Mouse (Mus musculus) hindbrain, postnatal 0 days (tissue): Measurements from ENCODE around the gene Qpctl. TPM values are rescaled to one million over a fixed set of nuclear protein-coding genes. Genes with fewer than 3 reads are reported as not detected.
A peak's percentile ranks its signal among the peaks of the same experiment; 100 is the strongest.

Source experiments
- ATAC-seq: fragments of 200-750 bp; cut with Nextera tagmentation; 2 replicates; pipeline ENCODE4 v1.8.0; 2017; ENCODE audit warnings: mild to moderate bottlenecking, moderate TSS enrichment, moderate library complexity
- DNase-seq: peaks from one replicate; pipeline ENCODE4 v3.0.0-alpha.2; 2015; ENCODE audit warnings: low spot score
- H3K27ac ChIP-seq: fragments of 300-500 bp; sonication (generic); 2 replicates; pipeline ENCODE4 v1.5.1; 2014; ENCODE audit warnings: mild to moderate bottlenecking
- H3K27me3 ChIP-seq: fragments of 300-500 bp; sonication (generic); 2 replicates; pipeline ENCODE4 v1.6.1; 2014; ENCODE audit warnings: low read length, mixed read lengths; ENCODE audit not compliant: insufficient read depth
- H3K36me3 ChIP-seq: fragments of 300-500 bp; sonication (generic); 2 replicates; pipeline ENCODE4 v1.6.1; 2014; ENCODE audit warnings: low read length, mixed read lengths; ENCODE audit not compliant: insufficient read depth
- H3K4me1 ChIP-seq: fragments of 300-500 bp; sonication (generic); 2 replicates; pipeline ENCODE4 v1.6.1; 2014; ENCODE audit warnings: antibody characterized with exemption, low read length, mixed read lengths; ENCODE audit not compliant: insufficient read depth
- H3K4me2 ChIP-seq: fragments of 300-500 bp; sonication (generic); 2 replicates; pipeline ENCODE4 v1.6.1; 2014; ENCODE audit warnings: low read depth, mild to moderate bottlenecking, low read length, moderate library complexity, mixed read lengths
- H3K4me3 ChIP-seq: fragments of 300-500 bp; sonication (generic); 2 replicates; pipeline ENCODE4 v1.5.1; 2014; ENCODE audit warnings: low read length
- H3K9ac ChIP-seq: fragments of 300-500 bp; sonication (generic); replicated peaks from 2 replicates; pipeline ENCODE4 v1.6.1; 2014; ENCODE audit warnings: mild to moderate bottlenecking, low read length, moderate library complexity, mixed read lengths
- H3K9me3 ChIP-seq: fragments of 300-500 bp; sonication (generic); 2 replicates; pipeline ENCODE4 v1.6.1; 2016; ENCODE audit warnings: low read length, mixed read lengths
- CTCF ChIP-seq: IDR thresholded peaks from 2 replicates; pipeline ENCODE4 v1.5.1; 2016; ENCODE audit warnings: antibody characterized with exemption, control low read depth, low read depth
- WGBS: fragments of 180-500 bp; shearing (Covaris S2); extraction: QIAGEN DNeasy Blood & Tissue Kit; methylation state at CpG from one replicate; pipeline ENCODE4 v1.1.7; 2014; 5-methylcytosine and 5-hydroxymethylcytosine counted together
- polyA plus RNA-seq: library from polyadenylated mRNA; unstranded; fragments of >200 nt; fragmentation: Nextera tagmentation; extraction: Ambion mirVana; gene quantifications from 2 replicates; pipeline ENCODE4 v1.2.1, GENCODE M21; 2015
- total RNA-seq: library from RNA; depleted of rRNA; stranded (reverse); fragments of >200 nt; gene quantifications from 2 replicates; pipeline ENCODE4 v1.2.3, GENCODE M21; 2014; rRNA removed

Gene Qpctl
- total RNA-seq (17.3 and 18.3 TPM in 2 replicates), polyA plus RNA-seq (24.7 and 25.5 TPM in 2 replicates)

GRCm38 (mm10) chr7:19148875-19149541, at the start of gene Qpctl:
TSS of gene Qpctl (minus strand) at chr7:19149291.
- DNase-seq: peak; percentile 99
- Histone ChIP-seq H3K27ac (peak within 1 kb of the TSS; percentile 72), H3K4me2 (peak within 1 kb of the TSS; percentile 81), H3K4me1 (peaks cover 12% of the 10 kb centered on the region), H3K9me3 (no peaks in the 10 kb centered on the region), H3K9ac (peak within 1 kb of the TSS; percentile 69), H3K36me3 (peaks cover 33% of the 10 kb centered on the region), H3K4me3 (peak within 1 kb of the TSS; percentile 58), H3K27me3 (no peaks in the 10 kb centered on the region)
- TF ChIP-seq CTCF: no peak; the same call in 1 of the 2 replicates
- under 1% methylated on average over 43 of the region's 43 CpGs for WGBS
- ATAC-seq: peak; percentile 96

GRCm38 (mm10) chr7:19197985-19198384, 48.9 kb upstream of the Qpctl start:
- Histone ChIP-seq H3K9ac (no peak overlapping the region), H3K36me3 (peaks cover 27% of the 10 kb centered on the region; the same call in 1 of the 2 replicates)
- WGBS: 27% methylated on average over 2 of the region's 2 CpGs

DNA sequence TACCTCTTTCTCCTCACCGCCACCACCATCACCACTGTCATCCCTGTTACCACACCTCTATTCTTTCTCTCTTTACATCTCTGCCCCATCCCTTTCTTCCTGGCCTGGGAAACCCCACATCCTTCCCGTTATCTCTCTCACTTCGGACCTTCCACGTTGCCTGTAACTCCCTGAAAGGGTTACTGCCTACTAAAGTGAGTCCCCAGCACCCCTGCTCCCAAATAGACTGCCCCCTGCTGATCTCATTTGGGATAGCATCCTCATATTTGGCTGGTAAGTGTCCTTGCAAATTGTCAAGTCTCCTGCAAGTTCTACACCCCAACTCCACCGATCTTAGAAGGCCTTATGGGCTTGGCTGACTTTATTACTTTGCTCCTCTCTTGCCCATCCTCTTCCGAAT, 47.6 kb upstream of the Qpctl start:
- Histone ChIP-seq H3K9ac (no peak overlapping the region), H3K36me3 (peaks cover 27% of the 10 kb centered on the region), H3K4me1 (no peaks in the 10 kb centered on the region), H3K27ac (no peak overlapping the region), H3K4me2 (no peak overlapping the region), H3K4me3 (no peak overlapping the region), H3K27me3 (no peaks in the 10 kb centered on the region), H3K9me3 (no peaks in the 10 kb centered on the region)
- DNase-seq (peak; percentile 48), ATAC-seq (no peak)
- 67% methylated on average over 6 of the region's 6 CpGs for WGBS
- TF ChIP-seq CTCF: peak; percentile 61

More at GRCm38 (mm10) chr7:19197985-19198384, 48.9 kb upstream of the Qpctl start:
- TF ChIP-seq CTCF: peak; percentile 63
- no peak overlapping the region for H3K4me2 ChIP-seq
- no peaks in the 10 kb centered on the region for H3K4me1 ChIP-seq
- H3K4me3 ChIP-seq: no peak overlapping the region
- no peak overlapping the region for H3K27ac ChIP-seq
- H3K9me3 ChIP-seq: no peaks in the 10 kb centered on the region
- no peak for DNase-seq
- H3K27me3 ChIP-seq: no peaks in the 10 kb centered on the region
- no peak for ATAC-seq

DNA sequence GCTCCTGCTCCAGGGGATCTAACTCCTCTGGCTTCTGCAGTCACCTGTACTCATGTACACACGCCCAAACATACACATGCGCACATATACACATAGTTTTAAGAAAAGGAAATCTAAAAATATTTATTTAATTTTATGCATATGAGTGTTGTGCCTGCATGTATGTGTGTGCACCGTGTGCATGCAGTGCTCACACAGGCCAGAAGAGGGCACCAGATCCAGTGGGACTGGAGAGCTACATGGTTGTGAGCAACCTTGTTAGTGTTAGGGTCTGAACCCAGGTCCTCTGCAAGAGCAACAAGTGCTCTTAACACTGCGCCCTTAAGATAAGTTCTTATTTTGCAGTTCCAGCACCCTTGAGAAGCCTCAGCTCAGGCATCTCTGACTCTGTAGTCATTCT, 45.6 kb upstream of the Qpctl start:
- Histone ChIP-seq H3K27ac (no peak overlapping the region), H3K4me3 (no peak overlapping the region), H3K4me2 (no peak overlapping the region), H3K9me3 (no peaks in the 10 kb centered on the region), H3K27me3 (no peaks in the 10 kb centered on the region), H3K4me1 (no peaks in the 10 kb centered on the region), H3K36me3 (peaks cover 25% of the 10 kb centered on the region), H3K9ac (no peak overlapping the region)
- ATAC-seq: no peak
- DNase-seq: no peak
- TF ChIP-seq CTCF: peak; percentile 49
- 99% methylated on average over 4 of the region's 4 CpGs for WGBS

DNA sequence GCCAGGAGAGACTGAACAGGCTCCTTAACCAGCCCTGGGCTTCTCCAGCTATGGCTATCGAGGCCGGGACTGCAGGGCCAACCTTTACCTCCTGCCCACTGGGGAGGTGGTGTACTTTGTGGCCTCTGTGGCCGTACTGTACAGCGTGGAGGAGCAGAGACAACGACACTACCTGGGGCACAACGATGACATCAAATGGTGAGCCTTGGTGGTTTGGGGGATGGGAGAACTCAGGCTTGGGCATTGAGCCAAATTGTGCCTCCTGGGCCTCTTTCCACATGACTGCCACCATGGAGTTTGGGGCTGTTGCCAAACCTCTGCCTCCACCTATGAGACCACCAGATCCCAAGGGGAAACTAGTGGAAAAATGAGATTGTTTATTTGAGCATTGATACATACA, 35.7 kb upstream of the Qpctl start:
- no peak for TF ChIP-seq CTCF

GRCm38 (mm10) chr7:19184250-19184649, 35.2 kb upstream of the Qpctl start:
- peak overlapping the region; percentile 54; the same call in 1 of the 2 replicates for H3K27ac ChIP-seq
- H3K4me2 ChIP-seq: no peak overlapping the region
- peaks cover 10% of the 10 kb centered on the region; the same call in 1 of the 2 replicates for H3K36me3 ChIP-seq
- TF ChIP-seq CTCF: no peak
- H3K9me3 ChIP-seq: no peaks in the 10 kb centered on the region
- 0 out of 2 replicates have a peak, but pooled peaks cover 5% of the 10 kb centered on the region for H3K27me3 ChIP-seq
- DNase-seq (no peak), ATAC-seq (no peak)
- 0 out of 2 replicates have a peak overlapping the region, but pooled peaks have one; percentile 3 for H3K9ac ChIP-seq
- H3K4me1 ChIP-seq: peaks cover 9% of the 10 kb centered on the region; the same call in 1 of the 2 replicates
- no peak overlapping the region for H3K4me3 ChIP-seq
- 53% methylated on average over 2 of the region's 2 CpGs for WGBS

More for the DNA sequence above, 35.7 kb upstream of the Qpctl start:
- Histone ChIP-seq H3K4me3 (no peak overlapping the region), H3K9me3 (no peaks in the 10 kb centered on the region), H3K9ac (0 out of 2 replicates have a peak overlapping the region, but pooled peaks have one; percentile 3), H3K4me1 (peaks cover 5% of the 10 kb centered on the region; the same call in 1 of the 2 replicates), H3K27me3 (0 out of 2 replicates have a peak, but pooled peaks cover 2% of the 10 kb centered on the region), H3K4me2 (no peak overlapping the region), H3K36me3 (peaks cover 10% of the 10 kb centered on the region; the same call in 1 of the 2 replicates), H3K27ac (peak overlapping the region; percentile 54; the same call in 1 of the 2 replicates)
- WGBS: 33% methylated on average over 6 of the region's 6 CpGs
- ATAC-seq: 0 out of 2 replicates have a peak, but pooled peaks have one; percentile 33
- peak; percentile 63 for DNase-seq
